Mouse (Mus musculus): ENCODE measurements around the gene Olfr76. TPM values are rescaled to one million over a fixed set of nuclear protein-coding genes. Genes with fewer than 3 reads are reported as not detected.
"Not testable (repeated sequence)": the region's sequence is repeated elsewhere in the genome, so short reads cannot be mapped to it uniquely, and the experiment has no call there.

Olfr76 gene
- not detected for total RNA-seq (2018; cell fraction: chromatin; rRNA removed)
- not detected for total RNA-seq (2018; cell fraction: cytosol; rRNA removed)
- not detected for total RNA-seq (2018; cell fraction: nucleus; rRNA removed)
- not detected in 3 replicates for polyA plus RNA-seq (2018)

GRCm38 (mm10) chr19:12123103-12123502, at the start of gene Olfr76:
Gene Olfr76, minus strand, starts transcription at chr19:12123203.
- Histone ChIP-seq H3K27ac (no peak within 1 kb of the TSS), H3K36me3 (ENCODE audit: inconsistent target) (no peaks in the 10 kb centered on the region), H3K79me2 (ENCODE audit: inconsistent target) (no peaks in the 10 kb centered on the region), H3K4me3 (ENCODE audit: inconsistent target) (no peak within 1 kb of the TSS)
- 84% methylated on average over 3 of the region's 3 CpGs for WGBS (ENCODE audit: missing documents)

GRCm38 (mm10) chr19:12170062-12170599, 47.1 kb upstream of the Olfr76 start, which contains the start of gene Olfr1555-ps1:
Gene Olfr1555-ps1, minus strand, starts transcription at chr19:12170112.
- H3K27ac ChIP-seq; H3K36me3 ChIP-seq (ENCODE audit: inconsistent target); H3K4me3 ChIP-seq (ENCODE audit: inconsistent target); H3K79me2 ChIP-seq (ENCODE audit: inconsistent target): not testable (repeated sequence)
- WGBS (ENCODE audit: missing documents) = 17% methylated on average over 1 of the region's 1 CpGs

GRCm38 (mm10) chr19:12145452-12145851, 22.4 kb upstream of the Olfr76 start:
- Histone ChIP-seq H3K79me2 (ENCODE audit: inconsistent target) (no peaks in the 10 kb centered on the region), H3K27ac (no peak overlapping the region), H3K4me3 (ENCODE audit: inconsistent target) (no peak overlapping the region), H3K36me3 (ENCODE audit: inconsistent target) (no peaks in the 10 kb centered on the region)
- 95% methylated on average over 3 of the region's 3 CpGs for WGBS (ENCODE audit: missing documents)

DNA sequence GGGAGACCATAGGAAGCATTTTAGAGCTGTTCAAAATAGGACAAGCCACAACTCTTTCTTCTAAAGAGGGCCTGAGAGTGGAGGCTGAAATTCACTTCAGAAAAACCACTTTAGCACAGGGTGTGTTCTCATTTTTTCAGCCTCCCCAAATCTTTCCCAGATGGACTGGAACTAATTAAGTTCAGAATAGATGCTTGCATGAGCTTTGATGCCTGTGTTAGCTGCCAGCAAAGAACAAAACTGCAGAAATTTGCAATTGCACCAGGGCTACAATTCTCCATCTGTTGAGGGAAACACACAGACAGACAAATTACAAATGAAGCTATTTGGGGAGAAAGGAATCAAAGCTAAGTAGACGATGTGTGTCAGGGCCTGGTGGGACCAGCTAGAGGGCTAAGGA, 20.4 kb upstream of the Olfr76 start:
- no peaks in the 10 kb centered on the region for H3K79me2 ChIP-seq (ENCODE audit: inconsistent target)
- H3K27ac ChIP-seq = no peak overlapping the region
- no peak overlapping the region for H3K4me3 ChIP-seq (ENCODE audit: inconsistent target)
- H3K36me3 ChIP-seq (ENCODE audit: inconsistent target) = no peaks in the 10 kb centered on the region
- WGBS (ENCODE audit: missing documents) = 92% methylated on average over 1 of the region's 1 CpGs

DNA sequence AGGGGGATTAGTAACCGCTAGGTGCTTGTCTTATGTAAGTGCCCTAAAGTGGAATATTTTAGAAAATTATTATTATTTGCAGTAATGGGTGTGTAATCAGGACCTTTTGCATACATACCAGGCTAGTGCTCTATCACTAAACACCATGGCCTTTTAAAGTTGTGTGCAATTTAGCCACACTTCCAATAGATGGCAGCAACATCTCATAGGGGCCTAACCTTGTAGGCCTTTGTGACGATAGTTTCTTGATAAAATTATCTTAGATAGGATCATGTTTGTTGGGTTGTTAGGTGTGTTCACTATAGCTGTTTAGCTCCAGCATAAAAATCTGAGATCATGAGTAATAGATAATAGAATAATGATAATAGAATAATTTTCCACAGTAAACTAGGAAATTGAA, 11.3 kb upstream of the Olfr76 start:
- Histone ChIP-seq H3K27ac (no peak overlapping the region), H3K79me2 (ENCODE audit: inconsistent target) (no peaks in the 10 kb centered on the region), H3K4me3 (ENCODE audit: inconsistent target) (no peak overlapping the region), H3K36me3 (ENCODE audit: inconsistent target) (no peaks in the 10 kb centered on the region)
- WGBS (ENCODE audit: missing documents) = 37% methylated on average over 2 of the region's 2 CpGs

GRCm38 (mm10) chr19:12116464-12116863, 6.5 kb downstream of the Olfr76 start:
- 88% methylated on average over 3 of the region's 3 CpGs for WGBS (ENCODE audit: missing documents)
- no peak overlapping the region for H3K4me3 ChIP-seq (ENCODE audit: inconsistent target)
- no peaks in the 10 kb centered on the region for H3K36me3 ChIP-seq (ENCODE audit: inconsistent target)
- no peak overlapping the region for H3K27ac ChIP-seq
- H3K79me2 ChIP-seq (ENCODE audit: inconsistent target) = no peaks in the 10 kb centered on the region

GRCm38 (mm10) chr19:12115797-12116196, 7.2 kb downstream of the Olfr76 start, which contains the start of gene Olfr1428:
Gene Olfr1428, minus strand, starts transcription at chr19:12115897.
- 100% methylated on average over 1 of the region's 1 CpGs for WGBS (ENCODE audit: missing documents)

DNA sequence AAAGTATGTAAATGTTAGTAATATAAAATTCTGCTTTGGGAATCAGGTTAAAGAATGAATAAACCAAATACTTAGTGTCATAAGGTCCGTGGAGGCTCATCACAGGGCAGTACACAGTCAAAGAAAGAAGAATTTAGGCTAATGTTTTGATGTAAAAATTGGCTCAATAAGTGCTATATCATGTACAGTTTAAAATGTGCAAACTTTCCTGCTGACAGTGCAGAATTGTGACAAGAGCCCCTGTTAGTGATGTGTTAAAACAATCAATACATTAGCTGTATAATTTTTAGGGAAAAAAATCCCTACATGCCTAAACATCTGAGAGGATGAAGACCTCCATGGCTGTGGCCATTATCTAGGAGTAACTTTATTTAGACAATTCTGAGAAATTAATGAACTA, 9.2 kb downstream of the Olfr76 start:
- Histone ChIP-seq H3K4me3 (ENCODE audit: inconsistent target) (no peak overlapping the region), H3K36me3 (ENCODE audit: inconsistent target) (no peaks in the 10 kb centered on the region), H3K79me2 (ENCODE audit: inconsistent target) (no peaks in the 10 kb centered on the region), H3K27ac (no peak overlapping the region)
- WGBS (ENCODE audit: missing documents) = 69% methylated on average over 1 of the region's 1 CpGs

More at GRCm38 (mm10) chr19:12115797-12116196, 7.2 kb downstream of the Olfr76 start, which contains the start of gene Olfr1428:
- Histone ChIP-seq H3K79me2 (ENCODE audit: inconsistent target) (no peaks in the 10 kb centered on the region), H3K36me3 (ENCODE audit: inconsistent target) (no peaks in the 10 kb centered on the region), H3K27ac (no peak within 1 kb of the TSS), H3K4me3 (ENCODE audit: inconsistent target) (no peak within 1 kb of the TSS)

- 75% methylated on average over 1 of the region's 1 CpGs for WGBS (ENCODE audit: missing documents)
- no peaks in the 10 kb centered on the region for H3K36me3 ChIP-seq (ENCODE audit: inconsistent target)
- no peaks in the 10 kb centered on the region for H3K79me2 ChIP-seq (ENCODE audit: inconsistent target)
- no peak overlapping the region for H3K27ac ChIP-seq
- H3K4me3 ChIP-seq (ENCODE audit: inconsistent target) = no peak overlapping the region
These were observed 18.5 kb downstream of the Olfr76 start for GRCm38 (mm10) chr19:12104541-12104940.

GRCm38 (mm10) chr19:12103234-12103633, 19.8 kb downstream of the Olfr76 start, which contains the start of gene Olfr1427:
Gene Olfr1427, minus strand, starts transcription at chr19:12103334.
- H3K36me3 ChIP-seq (ENCODE audit: inconsistent target) = no peaks in the 10 kb centered on the region
- no peak within 1 kb of the TSS for H3K4me3 ChIP-seq (ENCODE audit: inconsistent target)
- H3K27ac ChIP-seq = no peak within 1 kb of the TSS
- H3K79me2 ChIP-seq (ENCODE audit: inconsistent target) = no peaks in the 10 kb centered on the region
- 100% methylated on average over 2 of the region's 2 CpGs for WGBS (ENCODE audit: missing documents)

- H3K27ac ChIP-seq = no peak within 1 kb of the TSS
- H3K79me2 ChIP-seq (ENCODE audit: inconsistent target) = no peaks in the 10 kb centered on the region
- 91% methylated on average over 1 of the region's 1 CpGs for WGBS (ENCODE audit: missing documents)
- no peak within 1 kb of the TSS for H3K4me3 ChIP-seq (ENCODE audit: inconsistent target)
- H3K36me3 ChIP-seq (ENCODE audit: inconsistent target) = no peaks in the 10 kb centered on the region
These were observed 31.1 kb downstream of the Olfr76 start, which contains the start of gene Olfr1426 for GRCm38 (mm10) chr19:12091913-12092312. Gene Olfr1426, minus strand, starts transcription at chr19:12092013.

DNA sequence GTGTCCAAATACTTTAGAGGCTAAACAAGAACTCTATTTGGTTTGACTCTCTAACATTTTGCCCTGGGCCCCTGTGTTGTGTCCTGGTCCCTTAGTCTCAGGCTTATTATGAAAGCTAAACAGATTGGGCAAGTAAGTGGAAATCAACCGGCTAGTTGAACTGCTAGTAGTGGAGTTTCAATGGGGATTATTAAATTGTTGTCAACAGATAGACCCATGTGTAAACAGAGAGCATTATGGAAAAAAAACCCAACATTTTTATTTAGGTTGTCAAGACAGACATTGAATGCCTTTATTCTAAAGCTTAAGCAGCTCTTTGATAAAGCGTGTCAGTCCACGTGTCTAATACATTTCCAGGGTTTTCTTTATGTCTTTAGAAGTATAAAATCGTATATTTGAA, 45.4 kb downstream of the Olfr76 start, which contains the start of gene Olfr1425:
TSS of gene Olfr1425 (minus strand) at position 101 of the 400 bp plus-strand sequence.
- H3K79me2 ChIP-seq (ENCODE audit: inconsistent target); H3K36me3 ChIP-seq (ENCODE audit: inconsistent target); H3K27ac ChIP-seq; H3K4me3 ChIP-seq (ENCODE audit: inconsistent target): not testable (repeated sequence)
- 91% methylated on average over 4 of the region's 4 CpGs for WGBS (ENCODE audit: missing documents)

GRCm38 (mm10) chr19:12069546-12069945, 53.5 kb downstream of the Olfr76 start:
- not testable (repeated sequence) for H3K36me3 ChIP-seq (ENCODE audit: inconsistent target); H3K4me3 ChIP-seq (ENCODE audit: inconsistent target); H3K27ac ChIP-seq; H3K79me2 ChIP-seq (ENCODE audit: inconsistent target)
- 100% methylated on average over 1 of the region's 1 CpGs for whole genome bisulfite sequencing (ENCODE audit: missing documents)
